Mouse (Mus musculus): ENCODE data around the gene Tmem236. TPM values are rescaled to one million over a fixed set of nuclear protein-coding genes. Genes with fewer than 3 reads are reported as not detected.

Tmem236 gene
- polyA plus RNA-seq, 2 experiments, result 0.07 to 0.10 TPM

DNA sequence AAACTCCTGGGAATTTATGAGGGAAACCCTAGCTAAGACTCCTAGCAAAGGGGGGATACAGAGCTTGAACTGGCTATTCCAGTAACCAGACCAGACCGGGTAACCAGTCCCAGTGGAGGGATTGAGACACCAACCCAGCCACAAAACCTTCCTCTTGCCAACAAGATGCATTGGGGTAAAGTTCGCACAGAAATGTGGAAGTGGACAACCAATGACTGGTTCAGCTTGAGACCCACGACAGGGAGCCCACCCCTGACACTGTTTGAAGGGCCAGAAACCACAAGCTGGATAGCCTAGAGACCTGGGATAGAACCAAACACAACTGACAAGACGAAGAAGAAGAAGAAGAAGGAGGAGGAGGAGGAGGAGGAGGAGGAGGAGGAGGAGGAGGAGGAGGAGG is 50.1 kb downstream of the Tmem236 start:
- Histone ChIP-seq H3K4me1 (ENCODE audit: control insufficient read depth, insufficient read depth, low read length) (no peaks in the 10 kb centered on the region), H3K4me3 (replicated peaks; ENCODE audit: low read length) (no peak overlapping the region), H3K27me3 (ENCODE audit: control insufficient read depth, insufficient read depth, low read length) (no peaks in the 10 kb centered on the region), H3K9me3 (ENCODE audit: control insufficient read depth, low read length) (no peaks in the 10 kb centered on the region), H3K4me2 (replicated peaks; ENCODE audit: low read depth, low read length, severe bottlenecking) (no peak overlapping the region), H3K27ac (replicated peaks; ENCODE audit: low read depth, low read length) (no peak overlapping the region), H3K9ac (ENCODE audit: low read depth, low read length, severe bottlenecking) (no peak overlapping the region), H3K36me3 (ENCODE audit: control insufficient read depth, insufficient read depth, low read length) (no peaks in the 10 kb centered on the region)
- DNase-seq (ENCODE audit: low spot score) (no peak), ATAC-seq (ENCODE audit: low FRiP score, low read depth) (no peak)
- WGBS, result 84% methylated on average over 4 of the region's 4 CpGs
- TF ChIP-seq POLR2A (IDR thresholded peaks at IDR 0.05; ENCODE audit: borderline replicate concordance, extremely low read depth, insufficient read depth, insufficient read length), result no peak

DNA sequence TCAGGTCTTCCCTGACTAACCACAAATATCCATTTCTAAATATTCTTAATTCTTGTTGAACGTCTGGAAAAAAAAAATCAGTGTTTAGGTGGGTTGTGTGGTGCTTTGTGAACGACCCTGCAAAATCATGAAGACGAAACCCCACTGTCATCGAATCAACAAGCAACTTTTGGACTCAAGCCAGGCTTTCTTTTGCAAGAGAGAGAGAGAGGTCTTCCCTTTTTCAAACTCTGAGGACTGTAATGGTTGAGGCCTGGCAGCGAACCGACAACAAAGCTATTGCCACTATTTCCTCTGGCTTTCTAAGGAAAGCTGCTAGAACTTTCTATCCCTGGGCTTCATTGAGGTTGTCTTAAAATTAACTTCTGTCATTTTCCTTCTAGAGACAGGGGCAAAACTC is 54.2 kb downstream of the Tmem236 start:
- Histone ChIP-seq H3K27me3 (ENCODE audit: control insufficient read depth, insufficient read depth, low read length) (no peaks in the 10 kb centered on the region), H3K4me1 (ENCODE audit: control insufficient read depth, insufficient read depth, low read length) (no peaks in the 10 kb centered on the region), H3K36me3 (ENCODE audit: control insufficient read depth, insufficient read depth, low read length) (no peaks in the 10 kb centered on the region), H3K27ac (replicated peaks; ENCODE audit: low read depth, low read length) (no peak overlapping the region), H3K9ac (ENCODE audit: low read depth, low read length, severe bottlenecking) (no peak overlapping the region), H3K9me3 (ENCODE audit: control insufficient read depth, low read length) (no peaks in the 10 kb centered on the region), H3K4me2 (replicated peaks; ENCODE audit: low read depth, low read length, severe bottlenecking) (no peak overlapping the region), H3K4me3 (replicated peaks; ENCODE audit: low read length) (no peak overlapping the region)
- DNase-seq (ENCODE audit: low spot score) (peak; percentile 9), ATAC-seq (ENCODE audit: low FRiP score, low read depth) (no peak)
- 76% methylated on average over 6 of the region's 6 CpGs for WGBS
- TF ChIP-seq POLR2A (IDR thresholded peaks at IDR 0.05; ENCODE audit: borderline replicate concordance, extremely low read depth, insufficient read depth, insufficient read length), result no peak

DNA sequence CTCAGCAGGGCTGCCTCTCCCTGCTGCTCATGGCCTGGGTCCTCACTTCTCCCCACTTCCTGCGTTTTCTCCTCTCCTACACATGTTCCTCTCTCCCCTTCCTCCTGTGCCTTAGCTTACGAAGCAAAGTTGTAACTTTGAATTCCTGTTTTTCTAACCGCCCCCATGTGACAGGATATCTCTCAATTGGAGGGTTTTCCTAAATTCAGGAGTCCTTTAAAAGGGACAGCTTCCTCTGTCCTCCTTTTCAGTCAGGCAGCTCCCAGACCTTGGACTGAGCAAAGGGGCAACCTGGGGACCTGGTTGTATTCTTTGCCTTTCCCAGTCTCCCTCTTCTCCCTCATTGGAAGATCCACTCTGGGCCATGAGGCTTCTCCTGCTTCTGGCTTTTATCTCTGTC is 54.8 kb downstream of the Tmem236 start, which contains the start of gene Mrc1:
Gene Mrc1 (plus strand): TSS at position 244 of the 400 bp plus-strand sequence.
- H3K4me3 ChIP-seq (replicated peaks; ENCODE audit: low read length), result no peak within 1 kb of the TSS
- no peaks in the 10 kb centered on the region for H3K4me1 ChIP-seq (ENCODE audit: control insufficient read depth, insufficient read depth, low read length)
- no peak within 1 kb of the TSS for H3K27ac ChIP-seq (replicated peaks; ENCODE audit: low read depth, low read length)
- 55% methylated on average over 3 of the region's 3 CpGs for WGBS
- no peak for DNase-seq (ENCODE audit: low spot score)
- H3K36me3 ChIP-seq (ENCODE audit: control insufficient read depth, insufficient read depth, low read length), result no peaks in the 10 kb centered on the region
- H3K9ac ChIP-seq (ENCODE audit: low read depth, low read length, severe bottlenecking), result no peak within 1 kb of the TSS
- no peaks in the 10 kb centered on the region for H3K27me3 ChIP-seq (ENCODE audit: control insufficient read depth, insufficient read depth, low read length)
- ATAC-seq (ENCODE audit: low FRiP score, low read depth), result no peak
- no peak for TF ChIP-seq POLR2A (IDR thresholded peaks at IDR 0.05; ENCODE audit: borderline replicate concordance, extremely low read depth, insufficient read depth, insufficient read length)
- no peaks in the 10 kb centered on the region for H3K9me3 ChIP-seq (ENCODE audit: control insufficient read depth, low read length)
- H3K4me2 ChIP-seq (replicated peaks; ENCODE audit: low read depth, low read length, severe bottlenecking), result no peak within 1 kb of the TSS

DNA sequence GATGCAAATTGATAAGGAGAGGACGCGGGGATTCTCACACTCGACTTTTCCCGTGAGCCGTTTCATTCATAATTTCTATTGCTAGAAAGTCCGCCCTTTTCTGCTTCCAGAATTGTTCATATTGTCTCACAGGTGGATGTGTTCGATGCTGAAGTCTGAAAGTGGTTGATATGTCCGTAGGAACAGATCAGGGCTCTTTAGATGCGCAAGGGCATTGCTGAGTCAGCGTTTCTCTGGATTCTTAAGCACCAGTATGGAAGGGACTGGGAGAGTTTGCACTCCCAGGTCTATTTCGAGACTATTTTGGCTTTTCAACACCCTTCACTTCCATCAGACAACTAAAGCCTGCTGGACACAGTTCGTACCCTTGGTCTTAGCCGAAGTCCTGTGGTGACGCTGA is 55.7 kb downstream of the Tmem236 start:
- no peak for TF ChIP-seq POLR2A (IDR thresholded peaks at IDR 0.05; ENCODE audit: borderline replicate concordance, extremely low read depth, insufficient read depth, insufficient read length)
- H3K9me3 ChIP-seq (ENCODE audit: control insufficient read depth, low read length), result no peaks in the 10 kb centered on the region
- 89% methylated on average over 14 of the region's 14 CpGs for WGBS

DNA sequence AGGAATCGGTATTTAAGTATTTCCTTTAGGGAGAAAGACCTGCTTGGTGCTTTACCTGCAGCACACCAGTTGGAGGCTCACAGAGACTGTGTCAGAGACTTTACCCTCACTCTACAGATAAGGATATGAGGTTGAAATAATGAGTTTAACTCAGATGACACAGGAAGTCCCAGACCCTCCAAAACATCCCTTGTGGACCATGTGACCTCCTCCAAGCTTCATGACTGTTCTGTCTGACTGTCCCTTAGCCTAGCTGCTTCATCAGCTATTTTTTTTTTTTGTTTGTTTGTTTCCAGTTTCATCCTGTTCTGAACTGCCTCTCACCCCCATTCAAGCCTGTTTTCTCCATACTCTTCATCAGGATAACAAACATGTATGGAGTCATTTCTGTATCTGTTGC is 58.6 kb downstream of the Tmem236 start:
- ATAC-seq (ENCODE audit: low FRiP score, low read depth), result no peak
- 86% methylated on average over 1 of the region's 1 CpGs for WGBS
- no peaks in the 10 kb centered on the region for H3K9me3 ChIP-seq (ENCODE audit: control insufficient read depth, low read length)

More for the DNA sequence above, 55.7 kb downstream of the Tmem236 start:
- Histone ChIP-seq H3K27me3 (ENCODE audit: control insufficient read depth, insufficient read depth, low read length) (no peaks in the 10 kb centered on the region), H3K36me3 (ENCODE audit: control insufficient read depth, insufficient read depth, low read length) (no peaks in the 10 kb centered on the region), H3K4me3 (replicated peaks; ENCODE audit: low read length) (no peak overlapping the region), H3K9ac (ENCODE audit: low read depth, low read length, severe bottlenecking) (no peak overlapping the region), H3K4me1 (ENCODE audit: control insufficient read depth, insufficient read depth, low read length) (no peaks in the 10 kb centered on the region), H3K27ac (replicated peaks; ENCODE audit: low read depth, low read length) (no peak overlapping the region), H3K4me2 (replicated peaks; ENCODE audit: low read depth, low read length, severe bottlenecking) (no peak overlapping the region)
- no peak for ATAC-seq (ENCODE audit: low FRiP score, low read depth)
- no peak for DNase-seq (ENCODE audit: low spot score)

DNA sequence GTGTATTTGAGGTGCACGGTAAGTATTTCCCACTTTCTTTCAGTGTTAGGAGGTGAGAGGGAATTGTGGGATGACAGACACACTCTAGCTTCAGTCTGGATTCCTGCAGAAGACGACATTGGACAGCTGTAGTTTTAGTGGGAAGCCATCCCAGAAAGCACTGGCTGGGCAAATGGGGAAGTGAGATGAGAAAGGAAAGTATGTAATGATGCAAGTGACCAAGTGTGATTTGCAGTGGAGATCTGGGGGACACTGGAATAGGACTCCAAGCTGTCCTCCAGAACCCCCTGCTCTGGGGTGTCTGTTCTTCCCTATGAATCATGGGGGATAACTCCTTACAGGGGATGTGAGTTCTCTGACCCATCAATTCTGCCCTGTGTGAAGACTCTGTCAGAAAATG is 59.7 kb downstream of the Tmem236 start:
- Histone ChIP-seq H3K9ac (ENCODE audit: low read depth, low read length, severe bottlenecking) (no peak overlapping the region), H3K27me3 (ENCODE audit: control insufficient read depth, insufficient read depth, low read length) (no peaks in the 10 kb centered on the region), H3K4me3 (replicated peaks; ENCODE audit: low read length) (no peak overlapping the region), H3K4me2 (replicated peaks; ENCODE audit: low read depth, low read length, severe bottlenecking) (no peak overlapping the region), H3K36me3 (ENCODE audit: control insufficient read depth, insufficient read depth, low read length) (no peaks in the 10 kb centered on the region), H3K27ac (replicated peaks; ENCODE audit: low read depth, low read length) (no peak overlapping the region), H3K4me1 (ENCODE audit: control insufficient read depth, insufficient read depth, low read length) (no peaks in the 10 kb centered on the region), H3K9me3 (ENCODE audit: control insufficient read depth, low read length) (no peaks in the 10 kb centered on the region)
- no peak for TF ChIP-seq POLR2A (IDR thresholded peaks at IDR 0.05; ENCODE audit: borderline replicate concordance, extremely low read depth, insufficient read depth, insufficient read length)
- 72% methylated on average over 2 of the region's 2 CpGs for WGBS
- ATAC-seq (ENCODE audit: low FRiP score, low read depth) (no peak), DNase-seq (ENCODE audit: low spot score) (no peak)

More for the DNA sequence above, 58.6 kb downstream of the Tmem236 start:
- DNase-seq (ENCODE audit: low spot score), result no peak
- H3K27ac ChIP-seq (replicated peaks; ENCODE audit: low read depth, low read length), result no peak overlapping the region
- no peak for TF ChIP-seq POLR2A (IDR thresholded peaks at IDR 0.05; ENCODE audit: borderline replicate concordance, extremely low read depth, insufficient read depth, insufficient read length)
- H3K36me3 ChIP-seq (ENCODE audit: control insufficient read depth, insufficient read depth, low read length), result no peaks in the 10 kb centered on the region
- no peaks in the 10 kb centered on the region for H3K4me1 ChIP-seq (ENCODE audit: control insufficient read depth, insufficient read depth, low read length)
- H3K4me3 ChIP-seq (replicated peaks; ENCODE audit: low read length), result no peak overlapping the region
- no peaks in the 10 kb centered on the region for H3K27me3 ChIP-seq (ENCODE audit: control insufficient read depth, insufficient read depth, low read length)
- no peak overlapping the region for H3K9ac ChIP-seq (ENCODE audit: low read depth, low read length, severe bottlenecking)
- no peak overlapping the region for H3K4me2 ChIP-seq (replicated peaks; ENCODE audit: low read depth, low read length, severe bottlenecking)

Data from limb, embryonic 14.5 days (tissue).